ENCODE assay signal across 11 mouse cellular contexts in genomic region chr5:113209401-113209750, GRCm38 (mm10). TPM values are rescaled to one million over a fixed set of nuclear protein-coding genes. Genes with fewer than 3 reads are reported as not detected.
DNase-seq lines count a peak whose midpoint lies in the region; ATAC-seq and TF ChIP-seq lines count a peak whose summit lies in the region.
"Had no signal": no experiment of that assay in that cellular context is flagged by ENCODE, and none has a peak within 500 bp of the region (broad histone marks: within the 10 kb centered on the region; RNA-seq: fewer than 3 reads in every experiment).

No protein-coding gene starts in this region.

- H3K4me2 ChIP-seq in liver, embryonic 13.5 days: no peak overlapping the region
- H3K4me2 ChIP-seq: neural tube, embryonic 12.5 days had no signal

- 0 out of 2 replicates have a peak overlapping the region, but pooled peaks have one; percentile 3 for H3K4me3 ChIP-seq in heart, embryonic 10.5 days
- no peak overlapping the region for H3K4me3 ChIP-seq in spleen, adult 2 months (ENCODE audit: extremely low read depth, insufficient read depth, insufficient read length)
- H3K4me3 ChIP-seq in liver, embryonic 13.5 days (replicated peaks): no peak overlapping the region
- H3K4me3 ChIP-seq: neural tube, embryonic 12.5 days had no signal

- peaks cover 66% of the 10 kb centered on the region for H3K4me1 ChIP-seq in heart, embryonic 10.5 days
- no peaks in the 10 kb centered on the region for H3K4me1 ChIP-seq in spleen, adult 2 months (ENCODE audit: control insufficient read depth, insufficient read depth, insufficient read length)
- H3K4me1 ChIP-seq in liver, embryonic 13.5 days (replicated peaks): peaks cover 57% of the 10 kb centered on the region

- H3K9ac ChIP-seq in liver, embryonic 13.5 days: no peak overlapping the region
- H3K9ac ChIP-seq: neural tube, embryonic 12.5 days had no signal

- DNase-seq in heart, embryonic 10.5 days (ENCODE audit: low spot score): no peak
- no peak for DNase-seq in heart, postnatal 36 days
- DNase-seq in spleen, adult 2 months (ENCODE audit: low read depth in 1 of 2, low spot score in 2 of 2): no peak
- no peak for DNase-seq in spleen, postnatal 36 days (ENCODE audit: low spot score in 2 of 2)
- no peak for DNase-seq in liver, embryonic 13.5 days
- DNase-seq in yolk sac, embryonic 10.5 days (ENCODE audit: low spot score): peak; percentile 70
- no peak for DNase-seq in spleen, postnatal 4 days (ENCODE audit: low spot score in 2 of 2)
- no peak for DNase-seq in adrenal gland, adult 18-20 months (ENCODE audit: low spot score in 2 of 2)

- H3K27ac ChIP-seq in heart, embryonic 10.5 days: peak overlapping the region; percentile 76
- peak overlapping the region; percentile 70 for H3K27ac ChIP-seq in spleen, adult 2 months (ENCODE audit: insufficient read depth, low read length)
- H3K27ac ChIP-seq in liver, embryonic 13.5 days: peak overlapping the region; percentile 50
- H3K27ac ChIP-seq: neural tube, embryonic 12.5 days had no signal

- no peaks in the 10 kb centered on the region for H3K9me3 ChIP-seq in heart, embryonic 10.5 days
- H3K9me3 ChIP-seq in liver, embryonic 13.5 days (replicated peaks): no peaks in the 10 kb centered on the region
- H3K9me3 ChIP-seq: neural tube, embryonic 12.5 days had no signal

- no peak for TF ChIP-seq POLR2A in spleen, adult 2 months (IDR thresholded peaks at IDR 0.05; ENCODE audit: low read depth, low read length)

- intact Hi-C loops in heart, postnatal 36 days (cut with DNase I): loop anchor here (1.0 to 2.0 kb wide), 2 partner anchors 11 to 29 kb away; no protein-coding TSS in a partner anchor

- WGBS in heart, embryonic 10.5 days: 40% methylated on average over 11 of the region's 11 CpGs
- WGBS in spleen, adult 2 months: 79% methylated on average over 11 of the region's 11 CpGs
- 56% methylated on average over 11 of the region's 11 CpGs for WGBS in liver, embryonic 13.5 days (ENCODE audit: insufficient replicate concordance)

- no peak for TF ChIP-seq CTCF in spleen, adult 2 months (IDR thresholded peaks at IDR 0.05; ENCODE audit: extremely low read depth, insufficient read depth, insufficient read length, insufficient replicate concordance)

- no peak for ATAC-seq in liver, embryonic 13.5 days (ENCODE audit: low read depth)

- no peaks in the 10 kb centered on the region for H3K36me3 ChIP-seq in heart, embryonic 10.5 days
- no peaks in the 10 kb centered on the region for H3K36me3 ChIP-seq in spleen, adult 2 months (ENCODE audit: control insufficient read depth, insufficient read depth, low read length)
- no peaks in the 10 kb centered on the region for H3K36me3 ChIP-seq in liver, embryonic 13.5 days
- H3K36me3 ChIP-seq: neural tube, embryonic 12.5 days had no signal

- no peaks in the 10 kb centered on the region for H3K27me3 ChIP-seq in heart, embryonic 10.5 days (ENCODE audit: insufficient read depth, poor library complexity, severe bottlenecking)
- no peaks in the 10 kb centered on the region for H3K27me3 ChIP-seq in spleen, adult 2 months (ENCODE audit: control insufficient read depth, insufficient read depth, low read length)
- H3K27me3 ChIP-seq in liver, embryonic 13.5 days: no peaks in the 10 kb centered on the region
- H3K27me3 ChIP-seq: neural tube, embryonic 12.5 days had no signal

RNA-seq across cellular contexts. Expression of gene 2900026A02Rik, which starts 11.7 kb away (rescaled TPM):
- 10.2 and 14.7 TPM in 2 replicates for polyA plus RNA-seq in heart, embryonic 10.5 days (2016; fragmentation: Nextera tagmentation; extraction: Ambion mirVana)
- total RNA-seq in heart, postnatal 36 days (2021): 10 to 100 TPM; 21.0 to 23.6 TPM
- polyA plus RNA-seq in spleen, adult 2 months (2012; rRNA removed): 5.1 and 6.2 TPM in 2 replicates
- polyA plus RNA-seq in liver, embryonic 13.5 days (2015; fragmentation: Nextera tagmentation; extraction: Ambion mirVana): 0.98 and 1.2 TPM in 2 replicates
- 10 to 100 TPM in 1 of 2 experiments, 1 to 10 TPM in 1; 8.8 to 12.1 TPM for total RNA-seq in adrenal gland, adult 18-20 months (2021)

RNA-seq across cellular contexts. Expression of gene Tmem211, which starts 17.3 kb away (rescaled TPM):
- not detected in 2 replicates for polyA plus RNA-seq in heart, embryonic 10.5 days (2016; fragmentation: Nextera tagmentation; extraction: Ambion mirVana)
- not detected for total RNA-seq in heart, postnatal 36 days (2021)
- not detected in 2 replicates for polyA plus RNA-seq in spleen, adult 2 months (2012; rRNA removed)
- polyA plus RNA-seq in liver, embryonic 13.5 days (2015; fragmentation: Nextera tagmentation; extraction: Ambion mirVana): not detected in 2 replicates
- not detected for total RNA-seq in adrenal gland, adult 18-20 months (2021)
- total RNA-seq: adrenal gland, postnatal 36 days had no signal
- polyA plus RNA-seq: C2C12; neural tube, embryonic 12.5 days had no signal
